Mouse (Mus musculus) G1E (cell line): Measurements from ENCODE around the gene Entpd7.

Experiments used
- CTCF ChIP-seq: IDR thresholded peaks from 2 replicates; pipeline ENCODE4 v1.5.1; 2012; ENCODE audit warnings: low read depth, low read length, inconsistent platforms, mixed read lengths
- GATA1 ChIP-seq: IDR thresholded peaks from 2 replicates; pipeline ENCODE4 v1.6.1; 2012; ENCODE audit warnings: borderline replicate concordance, low read length, inconsistent platforms, mixed read lengths
- GATA2 ChIP-seq: IDR thresholded peaks from 2 replicates; pipeline ENCODE4 v1.6.1; 2012; ENCODE audit warnings: low read depth, low read length, inconsistent platforms, borderline replicate concordance
- POLR2AphosphoS5 ChIP-seq: IDR thresholded peaks from 2 replicates; pipeline ENCODE4 v1.6.1; 2012; ENCODE audit warnings: low read depth, low read length, inconsistent platforms; ENCODE audit not compliant: insufficient replicate concordance
- TAL1 ChIP-seq: conservative IDR thresholded peaks from 2 replicates; pipeline ENCODE4 v1.6.1; 2012; ENCODE audit warnings: low read depth, low read length, inconsistent platforms, mixed read lengths

DNA sequence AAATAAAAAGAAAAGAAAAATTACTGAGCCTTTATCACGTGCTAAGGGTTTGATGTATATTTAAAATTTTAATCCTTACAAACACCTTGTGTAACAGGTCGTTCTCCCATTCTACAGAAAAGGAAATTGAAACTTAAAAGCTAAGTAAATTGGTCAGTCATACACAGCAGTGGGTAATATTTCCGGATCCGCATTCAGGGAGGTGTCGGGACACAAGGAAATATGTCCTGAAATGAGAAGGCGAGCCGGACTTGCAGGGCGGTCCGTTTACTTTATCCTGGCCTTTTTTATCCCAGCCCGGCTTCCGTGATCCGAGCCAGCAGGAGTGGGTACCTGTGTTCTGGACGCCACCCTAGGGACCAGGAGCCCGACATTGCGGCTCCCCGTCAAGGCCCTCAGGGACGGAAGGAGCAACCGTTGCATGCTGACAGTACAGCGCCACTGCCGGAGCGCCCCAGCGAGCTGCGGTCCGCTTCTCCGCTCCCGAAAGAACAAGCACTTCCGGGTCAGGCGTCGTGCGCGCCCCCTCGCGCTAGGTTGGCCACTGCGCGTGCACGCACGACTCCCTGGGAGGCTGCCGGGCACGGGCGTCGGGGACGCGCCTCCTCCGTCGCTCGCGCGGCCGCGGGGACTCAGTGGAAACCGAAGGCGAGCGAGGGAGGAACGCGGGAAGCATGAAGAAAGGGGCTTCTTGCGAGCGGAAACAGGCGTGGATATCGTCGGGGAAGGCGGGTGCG is 63.2 kb downstream of the Entpd7 start, which contains the start of the genes Cutc and Cox15:
- TF ChIP-seq CTCF (no peak), TAL1 (no peak), GATA1 (no peak), POLR2AphosphoS5 (no peak), GATA2 (no peak)
